Mouse (Mus musculus): ENCODE results near the gene Prkcg. TPM values are rescaled to one million over a fixed set of nuclear protein-coding genes. Genes with fewer than 3 reads are reported as not detected.
A peak's percentile ranks its signal among the peaks of the same experiment; 100 is the strongest.

Prkcg gene
- polyA plus RNA-seq, 1 experiment from 2014 or later, result 1.5 TPM

DNA sequence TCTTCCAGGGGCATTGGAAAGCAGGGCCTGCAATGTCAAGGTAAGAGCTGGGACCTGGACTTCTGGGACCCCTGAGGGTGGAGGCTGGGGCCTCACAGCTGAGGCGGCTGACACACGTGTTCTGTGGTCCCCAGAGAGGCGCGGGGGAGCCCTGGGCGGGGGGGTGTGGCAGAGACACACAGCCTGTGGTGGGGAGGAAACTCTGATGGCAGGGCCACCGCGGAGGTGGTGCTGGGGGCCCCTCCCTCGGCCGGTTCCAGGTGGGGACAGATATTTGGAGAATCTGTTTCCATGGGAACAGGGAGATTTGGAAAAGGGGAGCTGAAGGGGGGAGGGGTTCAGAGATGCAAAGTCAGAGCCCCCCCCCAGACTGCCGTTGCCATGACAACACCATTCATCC lies 15.3 kb downstream of the Prkcg start:
- Histone ChIP-seq H3K27ac (replicated peaks) (no peak overlapping the region), H3K27me3 (peaks cover 3% of the 10 kb centered on the region; the same call in 1 of the 2 replicates), H3K4me1 (peaks cover 44% of the 10 kb centered on the region), H3K4me2 (replicated peaks) (peak overlapping the region; percentile 88), H3K36me3 (no peaks in the 10 kb centered on the region), H3K9me3 (no peaks in the 10 kb centered on the region), H3K9ac (replicated peaks) (peak overlapping the region; percentile 40; the same call in 1 of the 2 replicates), H3K4me3 (peak overlapping the region; percentile 47)
- 5% methylated on average over 10 of the region's 10 CpGs for WGBS
- ATAC-seq (replicated peaks), result peak; percentile 17

DNA sequence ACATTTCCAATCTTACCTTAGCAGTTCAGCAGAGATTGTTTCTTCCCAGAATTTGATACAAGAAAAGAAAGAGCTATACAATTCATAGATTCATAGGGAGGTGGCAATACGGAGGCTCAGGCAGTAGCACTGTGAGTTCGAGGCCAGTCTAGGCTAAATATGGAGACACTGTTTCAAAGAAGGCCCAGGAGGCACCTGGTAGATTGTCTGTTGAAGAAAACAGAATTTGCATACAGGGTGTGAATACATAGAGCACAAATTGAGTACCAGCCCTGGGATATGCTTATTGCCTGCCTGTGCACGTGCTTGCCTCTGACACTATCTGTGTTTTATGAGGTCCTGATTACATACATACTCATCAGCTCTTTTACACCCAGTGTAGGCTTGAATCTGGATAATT lies 17.4 kb downstream of the Prkcg start:
- peaks cover 3% of the 10 kb centered on the region; the same call in 1 of the 2 replicates for H3K27me3 ChIP-seq
- no peaks in the 10 kb centered on the region for H3K9me3 ChIP-seq
- H3K4me3 ChIP-seq, result no peak overlapping the region
- no peak for ATAC-seq (replicated peaks)
- H3K4me2 ChIP-seq (replicated peaks), result no peak overlapping the region
- no peaks in the 10 kb centered on the region for H3K36me3 ChIP-seq
- peaks cover 34% of the 10 kb centered on the region for H3K4me1 ChIP-seq
- 76% methylated on average over 3 of the region's 3 CpGs for WGBS
- no peak overlapping the region for H3K9ac ChIP-seq (replicated peaks)
- H3K27ac ChIP-seq (replicated peaks), result no peak overlapping the region

DNA sequence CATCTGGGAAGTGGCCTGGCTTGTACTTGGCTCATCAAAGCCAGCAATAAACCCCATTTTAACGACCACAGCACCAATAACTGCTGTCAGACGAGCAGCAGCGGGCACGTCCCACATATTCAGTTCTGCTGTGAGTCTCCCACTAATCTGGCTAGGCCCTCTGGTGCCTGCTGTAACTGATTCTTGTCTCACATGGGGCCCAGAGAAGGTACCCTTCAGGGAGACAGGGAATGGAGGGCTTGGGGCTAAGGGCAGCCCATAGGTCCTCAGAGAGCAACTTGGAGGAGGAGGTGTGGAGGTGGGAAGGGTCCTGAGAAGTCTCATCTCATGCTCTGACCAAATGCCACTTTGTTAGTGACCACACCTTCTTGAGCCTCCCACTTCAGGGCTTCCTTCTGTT lies 19.7 kb downstream of the Prkcg start:
- no peak for ATAC-seq (replicated peaks)
- H3K4me1 ChIP-seq, result peaks cover 13% of the 10 kb centered on the region
- no peak overlapping the region for H3K4me2 ChIP-seq (replicated peaks)
- 0 out of 2 replicates have a peak, but pooled peaks cover 3% of the 10 kb centered on the region for H3K27me3 ChIP-seq
- no peak overlapping the region for H3K27ac ChIP-seq (replicated peaks)
- H3K4me3 ChIP-seq, result no peak overlapping the region
- no peaks in the 10 kb centered on the region for H3K36me3 ChIP-seq
- 56% methylated on average over 4 of the region's 4 CpGs for WGBS
- H3K9me3 ChIP-seq, result no peaks in the 10 kb centered on the region
- H3K9ac ChIP-seq (replicated peaks), result no peak overlapping the region

DNA sequence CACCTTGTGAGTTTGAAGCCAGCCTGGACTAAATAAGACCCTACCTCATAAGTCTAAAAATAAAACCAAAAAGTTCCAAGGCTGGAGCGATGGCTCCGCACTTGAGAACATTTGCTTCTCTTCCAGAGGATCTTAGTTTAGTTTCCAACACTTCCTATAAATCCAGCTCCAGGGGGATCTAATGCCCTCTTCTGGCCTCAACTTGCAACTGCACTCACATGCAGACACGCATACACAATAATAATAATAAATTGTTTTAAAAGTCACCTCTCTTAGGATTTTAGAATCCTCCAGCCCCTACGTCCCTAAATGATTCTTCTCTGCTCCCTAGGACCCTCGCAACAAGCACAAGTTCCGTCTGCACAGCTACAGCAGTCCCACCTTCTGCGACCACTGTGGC lies 21.3 kb downstream of the Prkcg start:
- Histone ChIP-seq H3K4me2 (replicated peaks) (no peak overlapping the region), H3K4me1 (no peaks in the 10 kb centered on the region), H3K36me3 (no peaks in the 10 kb centered on the region), H3K9ac (replicated peaks) (no peak overlapping the region), H3K27ac (replicated peaks) (no peak overlapping the region), H3K4me3 (no peak overlapping the region), H3K9me3 (no peaks in the 10 kb centered on the region), H3K27me3 (no peaks in the 10 kb centered on the region)
- 96% methylated on average over 7 of the region's 7 CpGs for WGBS
- no peak for ATAC-seq (replicated peaks)

DNA sequence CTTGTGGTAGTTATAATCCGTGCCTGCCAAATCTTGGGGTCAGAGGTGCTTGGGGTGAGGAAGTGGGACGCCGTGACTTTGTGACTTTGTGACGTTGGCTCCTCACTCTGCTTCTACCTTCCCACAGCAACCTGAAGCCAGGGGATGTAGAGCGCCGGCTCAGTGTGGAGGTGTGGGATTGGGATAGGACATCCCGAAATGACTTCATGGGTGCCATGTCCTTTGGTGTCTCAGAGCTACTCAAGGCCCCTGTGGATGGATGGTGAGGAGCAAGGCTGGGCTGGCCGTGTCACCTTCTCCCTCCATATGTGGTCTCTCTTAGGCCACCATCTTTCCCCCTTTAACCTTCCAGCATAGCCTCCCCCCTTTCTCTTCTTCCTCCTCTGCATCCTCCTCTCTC lies 24.6 kb downstream of the Prkcg start:
- Histone ChIP-seq H3K27ac (replicated peaks) (no peak overlapping the region), H3K9ac (replicated peaks) (no peak overlapping the region), H3K4me3 (no peak overlapping the region), H3K4me2 (replicated peaks) (no peak overlapping the region), H3K4me1 (no peaks in the 10 kb centered on the region), H3K27me3 (no peaks in the 10 kb centered on the region), H3K9me3 (no peaks in the 10 kb centered on the region), H3K36me3 (no peaks in the 10 kb centered on the region)
- 95% methylated on average over 8 of the region's 8 CpGs for WGBS
- peak; percentile 62; the same call in 1 of the 2 replicates for ATAC-seq (replicated peaks)

DNA sequence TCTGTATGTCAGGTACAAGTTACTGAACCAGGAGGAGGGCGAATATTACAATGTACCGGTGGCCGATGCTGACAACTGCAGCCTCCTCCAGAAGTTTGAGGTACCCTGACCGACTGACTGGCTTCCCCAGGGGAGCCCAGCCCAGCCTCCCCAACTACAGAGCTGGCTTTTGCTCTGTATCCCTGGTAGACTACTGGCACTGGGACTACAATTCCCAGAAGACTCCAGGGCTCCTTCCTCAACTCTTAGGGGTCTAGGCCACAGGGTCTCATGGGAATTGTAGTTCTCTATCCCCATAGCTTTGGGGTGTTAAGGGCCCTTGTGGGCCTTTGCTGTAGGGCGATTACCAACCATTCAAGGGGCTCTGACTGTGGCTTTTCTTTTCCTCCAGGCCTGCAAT lies 25.1 kb downstream of the Prkcg start:
- no peaks in the 10 kb centered on the region for H3K36me3 ChIP-seq
- H3K4me2 ChIP-seq (replicated peaks), result no peak overlapping the region
- no peak overlapping the region for H3K27ac ChIP-seq (replicated peaks)
- 61% methylated on average over 5 of the region's 5 CpGs for whole genome bisulfite sequencing
- no peak overlapping the region for H3K9ac ChIP-seq (replicated peaks)
- H3K4me1 ChIP-seq, result no peaks in the 10 kb centered on the region
- H3K9me3 ChIP-seq, result no peaks in the 10 kb centered on the region
- H3K27me3 ChIP-seq, result no peaks in the 10 kb centered on the region
- ATAC-seq (replicated peaks), result peak; percentile 90
- no peak overlapping the region for H3K4me3 ChIP-seq

DNA sequence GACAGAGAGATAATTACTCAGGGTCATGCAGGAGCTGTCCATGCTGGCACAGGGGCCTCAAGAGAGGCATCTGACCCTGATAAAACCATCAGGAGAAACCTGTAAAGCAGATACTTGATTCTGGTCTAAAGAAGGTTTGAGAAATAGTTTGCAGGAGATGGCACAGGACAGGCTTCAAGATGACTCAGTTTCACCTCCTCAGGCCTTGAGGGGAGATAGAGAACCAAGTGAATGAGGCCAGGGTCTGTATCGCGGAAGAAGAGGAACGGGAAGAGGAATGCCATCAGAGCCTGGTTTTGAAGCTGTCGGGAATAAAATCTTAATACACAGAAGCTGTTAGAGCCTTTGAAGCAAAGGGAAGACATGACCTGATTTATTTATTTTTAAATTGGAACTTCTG lies 28.7 kb downstream of the Prkcg start:
- ATAC-seq (replicated peaks), result no peak
- Histone ChIP-seq H3K27ac (replicated peaks) (no peak overlapping the region), H3K4me1 (no peaks in the 10 kb centered on the region), H3K36me3 (no peaks in the 10 kb centered on the region), H3K4me2 (replicated peaks) (no peak overlapping the region), H3K9ac (replicated peaks) (no peak overlapping the region), H3K27me3 (no peaks in the 10 kb centered on the region), H3K4me3 (no peak overlapping the region), H3K9me3 (no peaks in the 10 kb centered on the region)
- WGBS, result 41% methylated on average over 4 of the region's 4 CpGs

DNA sequence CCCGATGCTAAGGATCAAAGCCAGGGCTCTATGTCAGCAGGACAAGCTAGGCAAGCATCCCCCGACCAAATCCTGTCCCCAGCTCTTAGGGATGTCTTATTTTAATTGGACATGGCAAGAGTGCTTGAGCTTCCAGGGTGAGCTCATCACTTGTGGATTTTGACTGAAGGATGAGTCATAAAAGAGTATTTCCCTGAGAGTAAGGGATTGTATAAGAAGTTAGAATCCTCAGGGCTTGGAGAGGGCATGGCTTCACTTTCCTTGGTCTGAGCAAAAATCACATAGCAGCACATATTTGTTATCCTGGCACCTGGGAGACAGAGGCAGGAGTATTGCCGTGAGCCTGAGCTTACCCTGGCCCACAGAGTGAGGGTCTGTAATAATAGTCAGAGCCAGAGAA lies 31.9 kb downstream of the Prkcg start:
- H3K4me1 ChIP-seq, result no peaks in the 10 kb centered on the region
- no peak overlapping the region for H3K9ac ChIP-seq (replicated peaks)
- WGBS, result 67% methylated on average over 3 of the region's 3 CpGs
- H3K4me3 ChIP-seq, result no peak overlapping the region
- H3K9me3 ChIP-seq, result no peaks in the 10 kb centered on the region
- H3K36me3 ChIP-seq, result peaks cover 2% of the 10 kb centered on the region; the same call in 1 of the 2 replicates
- H3K4me2 ChIP-seq (replicated peaks), result no peak overlapping the region
- no peaks in the 10 kb centered on the region for H3K27me3 ChIP-seq
- no peak for ATAC-seq (replicated peaks)
- no peak overlapping the region for H3K27ac ChIP-seq (replicated peaks)

DNA sequence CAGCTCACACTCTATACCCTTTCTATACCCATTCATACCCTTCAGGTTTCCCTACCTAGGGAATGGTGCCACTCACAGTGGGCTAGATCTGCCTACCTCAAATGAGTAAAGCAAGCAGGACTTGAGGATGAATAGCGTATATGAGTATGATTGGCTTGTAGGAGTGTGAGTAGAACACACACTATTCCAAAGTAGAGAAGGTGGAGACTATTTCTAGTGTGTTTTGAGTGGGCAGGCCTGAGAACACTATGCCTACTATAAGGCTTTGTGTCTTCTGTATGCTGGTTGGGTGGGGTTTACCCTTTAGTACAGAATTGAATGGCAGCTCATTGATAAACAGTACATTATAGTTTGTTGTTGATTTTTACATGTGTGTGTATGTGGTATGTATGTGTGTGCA lies 34.8 kb downstream of the Prkcg start:
- H3K4me2 ChIP-seq (replicated peaks), result no peak overlapping the region
- WGBS, result 96% methylated on average over 1 of the region's 1 CpGs
- no peaks in the 10 kb centered on the region for H3K9me3 ChIP-seq
- no peak overlapping the region for H3K4me3 ChIP-seq
- H3K27ac ChIP-seq (replicated peaks), result no peak overlapping the region
- no peaks in the 10 kb centered on the region for H3K4me1 ChIP-seq
- no peak overlapping the region for H3K9ac ChIP-seq (replicated peaks)
- no peak for ATAC-seq (replicated peaks)
- H3K36me3 ChIP-seq, result peaks cover 2% of the 10 kb centered on the region; the same call in 1 of the 2 replicates
- no peaks in the 10 kb centered on the region for H3K27me3 ChIP-seq

DNA sequence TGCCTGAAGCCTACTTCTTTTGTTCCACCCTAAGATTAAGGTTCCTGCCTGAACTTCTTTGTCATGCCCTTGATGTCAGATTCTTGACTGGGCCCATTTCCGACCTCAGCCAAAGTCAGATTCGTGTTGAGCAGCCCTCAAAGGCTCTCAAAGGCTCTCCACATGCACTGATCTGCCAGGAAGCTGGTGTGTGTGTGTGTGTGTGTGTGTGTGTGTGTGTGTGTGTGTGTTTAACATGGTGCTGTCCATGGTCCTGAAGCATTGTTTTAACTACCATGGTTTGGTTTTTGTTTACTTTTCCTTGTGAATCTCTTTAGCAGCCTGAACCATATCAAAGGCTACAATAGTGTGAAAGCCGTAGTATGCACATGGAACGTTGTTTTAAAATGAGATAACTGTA lies 39.0 kb downstream of the Prkcg start:
- 79% methylated on average over 4 of the region's 4 CpGs for WGBS
- no peak for ATAC-seq (replicated peaks)
- Histone ChIP-seq H3K27me3 (no peaks in the 10 kb centered on the region), H3K27ac (replicated peaks) (no peak overlapping the region), H3K4me1 (peaks cover 12% of the 10 kb centered on the region), H3K9me3 (no peaks in the 10 kb centered on the region), H3K9ac (replicated peaks) (no peak overlapping the region), H3K4me2 (replicated peaks) (no peak overlapping the region), H3K4me3 (no peak overlapping the region), H3K36me3 (peaks cover 2% of the 10 kb centered on the region; the same call in 1 of the 2 replicates)

DNA sequence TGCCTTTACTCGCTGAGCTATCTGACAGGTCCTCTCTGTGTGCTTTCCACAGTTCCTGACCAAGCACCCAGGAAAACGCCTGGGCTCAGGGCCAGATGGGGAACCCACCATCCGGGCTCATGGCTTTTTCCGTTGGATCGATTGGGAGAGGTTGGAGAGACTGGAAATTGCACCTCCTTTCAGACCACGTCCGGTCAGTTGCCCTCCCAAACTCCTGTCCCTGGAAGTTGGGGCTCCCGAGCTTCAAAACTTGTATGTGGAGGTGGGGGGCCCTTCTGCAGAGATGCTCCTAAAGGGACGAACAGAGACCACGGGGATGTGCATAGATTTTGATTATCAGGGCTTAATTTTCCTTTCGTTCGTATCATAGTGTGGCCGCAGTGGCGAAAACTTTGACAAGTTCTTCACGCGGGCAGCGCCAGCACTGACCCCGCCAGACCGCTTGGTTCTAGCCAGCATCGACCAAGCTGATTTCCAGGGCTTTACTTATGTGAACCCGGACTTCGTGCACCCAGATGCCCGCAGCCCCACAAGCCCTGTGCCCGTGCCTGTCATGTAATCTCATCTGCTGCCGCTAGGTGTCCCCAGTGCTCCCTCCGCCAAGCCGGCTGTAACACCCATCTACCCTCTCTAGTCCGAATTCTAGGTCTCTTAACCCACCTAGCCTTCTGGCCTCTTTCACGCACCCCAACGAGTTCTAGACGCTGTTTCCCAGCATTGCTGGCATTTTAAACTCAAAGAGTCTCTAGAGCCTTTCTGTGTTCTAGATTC lies 41.0 kb downstream of the Prkcg start:
- Histone ChIP-seq H3K9me3 (no peaks in the 10 kb centered on the region), H3K9ac (replicated peaks) (0 out of 2 replicates have a peak overlapping the region, but pooled peaks have one; percentile 3), H3K4me2 (replicated peaks) (peak overlapping the region; percentile 9; the same call in 1 of the 2 replicates), H3K4me1 (peaks cover 25% of the 10 kb centered on the region), H3K27ac (replicated peaks) (no peak overlapping the region), H3K4me3 (peak overlapping the region; percentile 1; the same call in 1 of the 2 replicates), H3K27me3 (no peaks in the 10 kb centered on the region), H3K36me3 (no peaks in the 10 kb centered on the region)
- ATAC-seq (replicated peaks), result no peak
- 20% methylated on average over 31 of the region's 31 CpGs for WGBS

DNA sequence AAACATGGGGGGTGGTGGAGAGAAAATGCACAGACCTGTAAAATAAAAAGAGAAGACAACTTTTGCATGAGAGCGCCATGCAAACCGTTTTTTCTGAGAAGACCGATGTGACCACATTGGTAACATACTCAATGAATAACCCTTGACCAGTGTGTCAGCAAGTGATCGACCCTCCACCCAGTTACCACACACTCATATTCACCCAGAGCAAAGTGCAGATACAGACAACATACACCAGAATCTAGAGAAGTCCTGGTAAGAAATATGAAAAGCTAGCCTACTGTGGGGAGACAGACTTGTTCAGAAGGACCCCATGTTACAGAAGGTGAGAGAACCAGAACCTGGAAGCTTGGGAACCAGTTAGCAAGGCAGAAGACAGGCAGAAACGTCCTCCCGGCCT lies 42.2 kb downstream of the Prkcg start:
- Histone ChIP-seq H3K27ac (replicated peaks) (peak overlapping the region; percentile 90; the same call in 1 of the 2 replicates), H3K27me3 (no peaks in the 10 kb centered on the region), H3K36me3 (no peaks in the 10 kb centered on the region), H3K4me3 (peak overlapping the region; percentile 85), H3K4me2 (replicated peaks) (peak overlapping the region; percentile 84), H3K9ac (replicated peaks) (peak overlapping the region; percentile 78; the same call in 1 of the 2 replicates), H3K4me1 (peaks cover 25% of the 10 kb centered on the region), H3K9me3 (no peaks in the 10 kb centered on the region)
- WGBS, result 54% methylated on average over 6 of the region's 6 CpGs
- ATAC-seq (replicated peaks), result peak; percentile 17
